Comparison of ENCODE assay signal across 18 mouse cellular contexts in the genomic region with DNA sequence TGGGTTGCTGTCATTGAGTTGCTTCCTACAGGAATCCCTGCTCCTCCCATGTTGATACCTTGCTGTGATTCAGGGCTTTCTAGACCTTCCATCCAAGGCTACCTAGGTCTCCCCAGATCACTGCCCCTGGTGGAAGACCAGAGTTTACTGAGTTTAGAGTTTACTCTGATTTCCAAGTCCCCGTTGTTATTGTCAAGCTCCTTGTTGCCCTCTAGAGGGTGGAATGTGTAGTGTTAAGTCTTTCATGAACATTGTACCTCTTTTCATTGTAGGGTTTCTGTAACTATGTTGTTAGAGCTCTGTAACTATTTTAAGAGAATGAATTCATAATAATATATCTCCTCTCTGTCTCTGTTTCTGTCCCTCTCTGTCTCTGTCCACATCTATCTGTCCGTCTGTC. TPM values are rescaled to one million over a fixed set of nuclear protein-coding genes. Genes with fewer than 3 reads are reported as not detected.
DNase-seq lines count a peak whose midpoint lies in the region; TF ChIP-seq lines count a peak whose summit lies in the region.
"Had no signal": no experiment of that assay in that cellular context is flagged by ENCODE, and none has a peak within 500 bp of the region (broad histone marks: within the 10 kb centered on the region; RNA-seq: fewer than 3 reads in every experiment).

No protein-coding gene starts in this region.

- H3K27ac ChIP-seq in gastrocnemius, adult 2 months, result no peak overlapping the region
- peak overlapping the region; percentile 25; the same call in 1 of the 2 replicates for H3K27ac ChIP-seq in left cerebral cortex, adult 2 months
- H3K27ac ChIP-seq: liver, embryonic 13.5 days; neural tube, embryonic 12.5 days had no signal

- DNase-seq in gastrocnemius, adult 2 months, result no peak
- DNase-seq in gastrocnemius, adult 8-10 months (ENCODE audit: low spot score in 2 of 2), result no peak
- DNase-seq in left cerebral cortex, adult 2 months (ENCODE audit: extremely low spot score in 1 of 2, low spot score in 2 of 2), result no peak
- no peak for DNase-seq in left cerebral cortex, postnatal 14 days (ENCODE audit: low spot score in 2 of 2)
- DNase-seq in 3T3-L1 (ENCODE audit: low read depth, low spot score) (peak; percentile 66), R1 (ENCODE audit: low read depth, low spot score) (peak; percentile 85)
- DNase-seq in adrenal gland, postnatal 4 days (ENCODE audit: low spot score in 2 of 2), result no peak
- no peak for DNase-seq in ovary, adult 18-20 months (ENCODE audit: low spot score)
- DNase-seq: adrenal gland, adult 2 months; B cell, adult 2 months; cerebellum, adult 8-10 months; gastrocnemius, postnatal 10 days; kidney, adult 8-10 months; kidney, postnatal 4 days; liver, embryonic 13.5 days; lung, postnatal 36 days; thymus, adult 18-20 months had no signal

- no peak overlapping the region for H3K4me3 ChIP-seq in gastrocnemius, adult 2 months
- no peak overlapping the region for H3K4me3 ChIP-seq in left cerebral cortex, adult 2 months
- H3K4me3 ChIP-seq: liver, embryonic 13.5 days; neural tube, embryonic 12.5 days had no signal

- TF ChIP-seq CTCF in gastrocnemius, adult 2 months (IDR thresholded peaks at IDR 0.05), result peak; percentile 41
- peak; percentile 36 for TF ChIP-seq CTCF in left cerebral cortex, adult 2 months (IDR thresholded peaks at IDR 0.05)

- intact Hi-C loops in gastrocnemius, adult 2 months (cut with DNase I), result no loop called here
- intact Hi-C loops in left cerebral cortex, adult 2 months (cut with DNase I), result loop anchor here (5.0 kb wide), 3 partner anchors 45 to 310 kb away; no protein-coding TSS in a partner anchor
- intact Hi-C loops in left cerebral cortex, postnatal 14 days (cut with DNase I), result no loop called here

RNA-seq across cellular contexts. Expression of a gene that starts 4.4 kb away (rescaled TPM):
- total RNA-seq in gastrocnemius, adult 2 months (2021), result under 1 TPM; 0.36 to 0.67 TPM
- under 1 TPM; 0.16 to 0.31 (median 0.23) TPM for total RNA-seq in gastrocnemius, adult 8-10 months (2022)
- total RNA-seq in left cerebral cortex, adult 2 months (2021), result 10 to 100 TPM; 24.2 to 25.6 TPM
- total RNA-seq in left cerebral cortex, postnatal 14 days (2021), result 10 to 100 TPM; 17.9 to 18.5 TPM
- 1 to 10 TPM; 1.2 to 2.1 TPM for total RNA-seq in adrenal gland, postnatal 4 days (2021)

Comparison
In these comparisons a context has a peak if more than half of its experiments do, and no peak if none do; other contexts are left out.
1. DNase-seq: peak in 3T3-L1 (single experiment) and R1 (single experiment); none in gastrocnemius, adult 2 months (single experiment), gastrocnemius, adult 8-10 months (0 of 2), left cerebral cortex, adult 2 months (0 of 2), left cerebral cortex, postnatal 14 days (0 of 2), adrenal gland, postnatal 4 days (0 of 2) and ovary, adult 18-20 months (single experiment).
2. RNA of a gene that starts 4.4 kb away (total RNA-seq): 24.2 to 25.6 TPM in left cerebral cortex, adult 2 months and 17.9 to 18.5 TPM in left cerebral cortex, postnatal 14 days; 1.2 to 2.1 TPM in adrenal gland, postnatal 4 days, 0.36 to 0.67 TPM in gastrocnemius, adult 2 months and 0.16 to 0.31 TPM in gastrocnemius, adult 8-10 months; every median in the first group is over 4 times any median in the second.